Mouse (Mus musculus) lung, postnatal 14 days (tissue): Measurements from ENCODE around the gene Rasgrp4.
"Not testable (repeated sequence)": the region's sequence is repeated elsewhere in the genome, so short reads cannot be mapped to it uniquely, and the experiment has no call there.

Experiments
- DNase-seq: peaks from one replicate; pipeline ENCODE4 v3.0.0; 2021

Rasgrp4 gene

DNA sequence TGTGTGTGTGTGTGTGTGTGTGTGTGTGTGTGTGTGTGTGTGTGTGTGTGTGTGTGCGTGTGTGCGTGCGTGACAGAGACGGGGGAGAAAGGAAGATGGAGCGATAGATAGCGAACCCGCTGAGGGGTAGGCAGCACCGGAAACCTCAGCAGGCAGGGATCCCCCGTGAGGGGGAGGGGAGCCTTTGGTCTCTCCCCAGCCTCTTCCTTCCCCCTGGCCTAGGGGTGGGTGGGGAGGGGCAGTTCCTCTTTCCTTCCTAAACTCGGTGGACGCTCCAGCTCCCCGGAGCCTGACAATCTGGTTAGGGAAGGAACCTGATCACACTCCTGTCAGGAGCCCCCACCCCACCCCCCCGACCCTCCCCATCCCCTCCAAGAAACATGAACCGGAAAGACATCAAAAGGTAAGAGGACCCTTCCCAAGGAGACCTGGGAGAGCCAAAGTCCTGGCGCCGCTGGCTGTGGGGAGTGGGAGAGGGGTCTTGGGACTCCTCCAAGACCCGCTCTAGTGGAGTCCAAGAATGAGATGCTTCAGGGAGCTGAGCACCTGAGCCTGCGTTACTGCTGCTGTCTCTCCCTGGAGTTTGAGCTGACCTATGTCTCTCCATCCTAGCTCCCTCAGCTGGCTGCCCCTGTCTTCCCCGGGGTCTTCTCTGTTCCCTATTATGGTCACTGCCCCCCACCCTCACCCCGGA, at the start of gene Rasgrp4:
Gene Rasgrp4 (plus strand): TSS at position 159 of the 694 bp plus-strand sequence.
- peak; percentile 31 for DNase-seq

DNA sequence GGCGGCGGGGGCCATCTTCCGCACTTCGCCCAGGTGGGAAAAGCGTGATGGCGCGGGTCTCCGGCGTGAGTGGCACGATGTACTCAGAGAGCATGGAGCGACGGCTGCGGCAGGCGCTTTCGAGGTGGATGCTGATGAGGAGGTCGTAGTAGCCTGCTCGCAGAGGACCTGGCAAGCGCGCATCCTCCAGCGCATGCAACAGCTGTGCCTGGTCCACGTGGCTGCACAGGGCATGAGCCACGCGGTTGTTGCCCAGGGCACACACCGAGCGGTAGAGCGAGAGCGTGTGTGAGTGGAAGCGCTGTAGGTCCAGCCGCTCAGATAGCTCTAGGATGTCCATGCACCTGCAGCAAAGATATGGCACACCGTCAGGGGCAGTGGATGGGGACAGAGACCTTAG, 48.7 kb upstream of the Rasgrp4 start:
- no peak for DNase-seq

DNA sequence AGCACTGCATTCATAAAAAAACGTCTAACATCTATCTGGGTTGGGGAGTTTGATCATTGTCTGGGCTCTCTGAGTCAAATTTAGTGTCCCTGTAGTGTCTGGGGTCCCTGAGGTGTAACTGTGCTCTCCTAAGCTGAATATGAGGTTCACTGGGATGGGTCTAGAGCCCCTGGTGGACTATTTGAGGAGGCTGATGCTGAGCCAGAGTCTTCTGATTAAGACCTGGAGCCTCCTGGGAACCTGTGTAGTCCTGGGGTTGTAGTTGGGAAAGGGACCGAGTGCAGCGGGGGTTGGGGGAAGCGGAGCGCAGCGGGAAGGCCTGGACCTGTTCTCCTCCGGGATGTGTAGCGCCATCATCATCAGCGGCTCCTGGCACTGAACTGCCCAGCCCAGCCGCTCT, 47.7 kb upstream of the Rasgrp4 start:
- DNase-seq, result no peak

DNA sequence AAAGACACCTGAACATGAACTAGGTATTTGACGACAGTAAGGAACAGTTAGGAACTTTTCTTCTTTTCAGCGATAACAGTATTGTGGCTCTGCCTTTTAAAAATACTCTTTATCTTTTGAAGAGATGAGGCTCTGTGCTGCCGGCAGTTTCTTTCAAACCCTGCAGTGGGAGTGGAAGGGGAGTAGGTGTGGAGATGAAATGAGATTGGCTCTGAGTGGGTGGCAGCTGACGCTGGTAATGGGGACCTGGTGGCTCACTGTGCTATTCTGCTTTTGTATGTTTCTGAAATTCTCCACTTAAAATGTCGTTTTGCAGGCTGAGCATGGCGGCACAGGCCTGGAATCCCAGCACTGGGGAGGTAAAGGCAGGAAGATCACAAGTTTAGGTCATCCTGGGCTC, 45.8 kb upstream of the Rasgrp4 start:
- DNase-seq, result no peak

DNA sequence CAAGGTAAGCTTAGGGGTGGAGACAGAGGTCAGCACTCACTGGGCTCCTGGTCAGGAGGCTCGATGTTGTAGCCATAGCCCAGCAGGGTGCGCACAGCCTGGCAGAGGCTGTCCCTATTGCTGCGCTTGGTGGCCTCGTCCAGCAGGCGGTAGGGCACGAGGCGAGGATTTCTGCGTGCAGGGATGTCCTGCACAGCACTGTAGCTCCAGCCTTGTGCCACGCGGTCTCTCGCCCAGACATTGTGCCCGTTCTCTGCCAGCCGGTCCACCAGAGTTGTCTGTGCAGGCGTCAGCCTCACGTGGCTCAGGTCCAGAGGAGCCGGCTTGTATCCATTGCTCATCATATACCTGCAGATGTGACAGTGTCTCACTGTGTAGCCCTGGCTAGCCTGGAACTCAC, 37.5 kb upstream of the Rasgrp4 start:
- no peak for DNase-seq

DNA sequence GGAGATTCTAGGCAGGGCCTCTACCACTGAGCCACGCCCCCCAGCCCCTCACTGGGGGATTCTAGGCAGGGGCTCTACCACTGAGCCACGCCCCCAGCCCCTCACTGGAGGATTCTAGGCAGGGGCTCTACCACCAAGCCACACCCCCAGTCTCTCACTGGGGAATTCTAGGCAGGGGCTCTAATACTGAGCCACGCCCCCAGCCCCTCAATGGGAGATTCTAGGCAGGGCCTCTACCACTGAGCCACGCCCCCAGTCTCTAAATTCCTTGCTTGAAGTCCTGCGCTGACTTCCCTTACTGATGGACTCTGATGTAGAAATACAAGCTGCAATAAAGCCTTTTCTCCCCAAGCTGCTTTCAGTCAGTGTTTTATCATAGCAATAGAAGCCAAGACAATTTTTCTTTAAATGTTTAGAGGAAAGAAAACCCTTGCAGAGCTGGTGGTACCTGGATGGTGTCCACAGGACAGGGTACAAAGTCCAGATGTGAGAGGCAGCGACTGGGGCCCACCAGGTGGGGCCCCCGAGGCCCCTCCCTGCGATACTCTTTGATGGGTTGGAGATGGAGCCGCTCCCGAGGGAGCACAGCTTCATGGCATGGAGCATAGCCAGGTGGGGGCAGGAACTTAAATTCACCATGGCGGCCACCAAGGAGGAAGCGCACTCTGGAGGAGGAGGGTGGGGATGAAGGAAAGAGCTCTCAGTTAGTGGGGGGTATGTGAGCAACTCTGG, 33.2 kb upstream of the Rasgrp4 start:
- DNase-seq, result no peak

DNA sequence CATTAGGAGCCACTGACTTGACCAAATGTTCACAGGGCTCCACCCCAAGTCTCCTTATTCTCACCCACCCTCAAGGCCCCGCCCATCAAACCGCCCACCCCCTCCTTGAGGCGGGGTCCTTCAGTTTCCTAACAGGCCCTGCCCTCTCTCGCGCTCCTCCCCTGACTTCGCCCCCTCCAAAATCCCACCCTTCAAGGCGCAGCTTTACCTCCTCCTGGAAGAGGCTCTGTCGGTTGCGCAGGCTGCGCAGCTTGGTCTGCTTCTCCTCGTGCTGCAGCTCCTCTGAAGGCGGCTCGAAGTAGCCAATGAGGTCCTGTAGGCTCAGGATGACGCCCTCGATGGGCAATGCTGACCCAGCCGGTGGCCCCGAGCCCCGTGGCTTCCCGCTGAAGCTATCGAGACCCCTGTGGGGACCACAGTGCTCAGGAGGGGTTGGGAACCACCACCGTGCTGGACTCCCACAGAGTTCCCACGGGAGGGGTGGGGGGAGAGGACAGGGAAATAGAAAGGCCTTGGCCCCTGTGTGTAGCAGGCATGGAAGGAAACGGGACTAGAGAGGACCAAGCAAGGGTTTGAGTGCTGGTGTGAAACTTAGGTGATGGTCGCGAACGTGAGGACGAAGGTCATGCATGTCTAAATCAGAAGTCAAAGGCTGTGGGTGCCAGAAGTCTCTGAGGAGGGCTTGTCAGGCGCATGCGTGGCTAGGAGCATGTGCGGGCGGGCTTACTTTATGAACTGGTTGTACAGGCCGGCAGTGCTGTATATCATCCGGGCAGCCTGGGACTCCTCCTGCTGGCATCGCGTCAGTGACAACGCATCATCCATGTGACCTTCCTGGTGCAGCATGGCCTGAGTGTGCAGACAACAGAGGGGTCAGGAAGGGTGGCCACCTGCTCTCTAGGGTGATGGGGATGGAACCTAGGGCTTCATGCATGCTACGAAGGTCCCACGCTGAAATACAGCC, 25.4 kb upstream of the Rasgrp4 start:
- peak; percentile 65 for DNase-seq

DNA sequence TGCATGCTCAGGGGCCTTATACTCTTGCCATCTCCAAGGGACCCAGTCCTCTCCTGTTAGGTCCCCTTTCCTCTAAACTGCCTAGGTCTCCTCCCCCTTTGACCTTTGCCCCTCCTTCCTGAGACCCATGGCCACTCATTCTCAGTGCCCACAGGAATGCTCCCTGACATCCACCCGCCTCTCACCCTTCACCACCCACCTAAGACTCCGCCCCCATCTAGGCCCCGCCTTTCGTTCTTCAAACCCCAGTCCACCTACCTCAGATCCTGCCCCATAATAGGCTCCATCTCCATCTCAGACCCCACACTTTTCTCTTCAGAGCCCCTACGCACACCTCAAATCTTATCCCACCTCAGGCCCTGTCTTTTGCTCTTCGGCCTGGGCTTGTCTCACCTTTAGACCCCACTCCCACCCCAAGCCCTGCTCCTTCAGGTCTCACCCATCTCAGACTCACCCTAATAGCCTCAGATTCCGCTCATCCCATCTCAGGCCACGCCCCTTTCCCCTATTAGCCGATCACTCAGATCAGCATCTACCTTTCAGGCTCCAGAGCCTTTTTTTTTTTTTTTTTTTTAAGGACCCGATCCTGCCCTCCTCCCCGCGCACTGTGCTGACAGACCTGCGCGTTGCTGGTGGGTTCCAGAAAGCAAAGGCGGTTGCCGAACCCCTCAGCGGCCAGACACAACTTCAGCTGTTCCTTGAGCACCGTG, 16.4 kb upstream of the Rasgrp4 start:
- no peak for DNase-seq

DNA sequence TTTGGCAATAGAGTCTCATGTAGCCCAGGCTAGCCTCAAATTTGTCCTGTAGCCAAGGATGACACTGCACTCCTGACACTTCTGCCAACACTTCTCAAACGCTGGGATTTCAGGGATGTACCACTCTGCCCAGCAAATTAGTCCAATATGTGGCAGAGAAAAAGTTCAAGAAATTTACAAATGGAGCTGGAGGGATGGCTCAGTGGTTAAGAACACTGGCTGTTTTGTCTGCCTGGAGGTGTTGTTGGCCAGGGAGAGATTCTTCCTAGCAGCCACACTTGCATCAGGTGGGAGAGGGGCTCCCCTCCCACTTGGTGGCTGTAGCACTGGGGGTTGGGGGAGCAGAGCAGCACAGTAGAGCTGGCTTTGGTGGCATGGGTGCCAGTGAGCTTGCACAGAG, 15.1 kb upstream of the Rasgrp4 start:
- DNase-seq, result no peak

DNA sequence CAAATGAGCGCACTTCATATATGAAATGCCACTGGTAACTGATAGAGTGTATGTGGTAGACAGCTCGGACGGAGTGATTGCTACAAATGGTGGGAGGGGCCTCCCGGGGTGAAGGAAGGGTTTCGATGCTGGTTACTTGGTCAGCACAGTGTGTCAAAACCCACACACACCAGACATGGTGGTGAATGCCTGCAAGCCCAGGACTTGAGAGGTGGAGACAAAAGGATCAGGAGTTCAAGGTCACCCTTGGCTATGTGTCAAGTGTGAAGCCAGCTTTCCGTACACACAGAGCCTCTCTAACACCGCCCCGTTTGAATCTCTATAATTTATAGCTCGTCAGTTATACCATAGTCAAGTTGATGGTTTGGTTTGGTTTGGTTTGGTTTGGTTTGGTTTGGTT, 11.8 kb upstream of the Rasgrp4 start:
- DNase-seq, result no peak

DNA sequence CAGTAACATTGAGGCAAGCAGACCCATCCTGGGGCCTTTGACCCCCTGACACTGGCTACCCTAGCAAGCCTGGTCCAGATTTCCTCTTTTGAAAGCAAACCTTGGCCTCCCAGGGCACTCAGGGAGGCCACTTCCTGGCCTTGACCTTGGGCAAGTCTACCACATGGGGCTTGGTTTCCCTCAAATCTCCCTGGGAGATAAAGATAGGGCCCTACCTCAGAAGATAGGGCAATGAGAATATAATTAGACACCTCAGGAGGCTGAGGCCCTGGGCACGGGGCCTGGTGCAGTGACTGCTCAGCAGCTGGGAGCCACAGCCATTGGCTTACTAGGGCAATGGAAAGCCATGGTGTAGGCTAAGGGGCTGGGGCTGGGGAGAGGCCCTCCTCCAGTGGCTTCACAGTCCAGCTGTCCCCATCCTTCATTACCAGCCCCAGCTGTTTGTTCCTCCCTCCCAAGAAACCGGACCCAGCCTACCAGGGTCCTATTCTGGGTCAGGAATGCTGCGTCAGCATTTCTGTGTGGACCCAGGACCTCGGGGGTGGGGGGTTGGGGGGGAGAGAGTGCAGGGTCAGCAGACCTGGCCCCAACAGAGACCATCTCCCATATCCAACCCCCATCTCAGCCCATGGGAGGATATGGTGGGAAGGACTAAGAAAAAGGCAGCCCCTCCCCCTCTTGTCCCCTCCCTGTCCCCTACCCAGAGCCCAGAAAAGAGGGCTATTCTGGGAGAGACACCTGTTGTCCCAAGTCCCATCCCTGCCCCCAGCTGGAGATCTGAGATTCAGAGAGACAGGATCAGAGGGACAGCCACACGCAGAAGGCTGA, 10.9 kb upstream of the Rasgrp4 start:
- no peak for DNase-seq

DNA sequence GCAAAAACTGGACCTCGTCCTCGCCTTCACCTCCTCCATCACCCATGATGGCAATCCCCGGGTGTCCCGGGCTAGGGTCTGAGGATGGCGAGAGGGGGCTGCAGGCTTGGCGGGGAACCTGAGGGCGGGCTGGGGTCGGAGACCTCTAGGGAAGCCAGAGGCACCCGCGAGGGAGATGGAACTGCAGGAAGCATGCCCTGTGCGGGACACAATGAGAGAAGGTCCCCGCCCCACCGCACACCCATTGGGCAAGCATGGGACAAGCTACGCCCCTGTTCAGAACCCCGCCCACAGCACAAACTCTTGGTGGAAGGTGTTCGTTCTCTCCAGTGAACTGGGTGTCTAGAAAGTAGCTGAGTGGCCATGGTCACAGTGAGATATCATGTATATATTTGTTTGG, 9.7 kb upstream of the Rasgrp4 start, which contains the start of gene Ryr1:
Gene Ryr1 (minus strand): TSS at position 210 of the 400 bp plus-strand sequence.
- DNase-seq, result peak; percentile 57

DNA sequence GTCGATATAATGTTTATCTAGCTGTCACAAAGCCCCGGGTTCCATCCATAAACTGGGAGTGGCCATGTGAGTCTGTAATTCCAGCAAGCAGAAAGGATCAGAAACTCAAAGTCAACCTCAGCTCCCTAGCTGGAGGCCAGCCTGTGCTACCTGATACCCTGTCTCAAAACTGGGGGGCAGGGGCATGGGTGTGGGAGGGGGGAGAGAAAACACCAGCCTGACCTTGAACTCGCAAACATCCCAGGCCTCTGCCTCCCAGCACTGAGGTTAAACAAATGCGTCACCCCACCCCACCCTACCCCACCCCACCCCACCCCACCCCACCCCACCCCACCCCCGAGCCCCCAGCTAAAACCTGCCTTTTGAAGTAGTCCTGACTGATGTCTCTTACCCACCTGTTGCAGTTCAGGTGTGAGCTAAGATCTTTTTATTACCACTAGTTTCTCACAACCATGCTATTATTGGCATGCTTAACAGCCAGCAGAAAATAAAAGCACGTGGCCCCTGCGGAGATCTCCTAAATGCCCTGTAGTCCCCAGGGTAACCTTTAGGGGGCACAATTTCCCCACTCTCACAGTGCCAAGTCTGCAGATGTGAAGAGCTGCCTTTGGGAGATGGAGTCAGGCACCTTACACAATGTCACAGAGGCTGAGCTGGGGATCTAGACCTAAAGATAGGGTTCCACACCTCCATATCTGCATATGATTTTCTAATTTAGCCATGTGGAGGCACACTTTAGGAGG, 8.3 kb upstream of the Rasgrp4 start:
- DNase-seq, result peak; percentile 80

DNA sequence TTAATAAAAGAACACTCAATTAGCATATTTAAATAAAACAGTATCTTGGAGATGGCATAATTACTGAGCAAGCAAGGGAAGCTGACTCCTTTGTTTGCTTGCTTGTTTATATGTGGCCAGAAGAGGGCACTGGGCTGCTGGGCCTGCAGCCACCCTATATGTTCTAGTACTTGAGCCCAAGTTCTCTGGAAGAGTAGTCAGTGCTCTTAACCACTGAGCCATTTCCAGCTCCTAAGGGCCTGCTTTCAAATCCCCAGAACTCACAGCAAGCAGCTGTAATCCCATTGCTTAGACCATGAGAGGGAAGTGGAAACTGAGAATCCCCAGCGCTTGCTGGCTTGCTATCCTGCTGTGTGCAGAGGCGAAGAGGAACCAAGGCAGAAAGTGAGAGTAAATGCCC, 5.9 kb upstream of the Rasgrp4 start:
- no peak for DNase-seq

DNA sequence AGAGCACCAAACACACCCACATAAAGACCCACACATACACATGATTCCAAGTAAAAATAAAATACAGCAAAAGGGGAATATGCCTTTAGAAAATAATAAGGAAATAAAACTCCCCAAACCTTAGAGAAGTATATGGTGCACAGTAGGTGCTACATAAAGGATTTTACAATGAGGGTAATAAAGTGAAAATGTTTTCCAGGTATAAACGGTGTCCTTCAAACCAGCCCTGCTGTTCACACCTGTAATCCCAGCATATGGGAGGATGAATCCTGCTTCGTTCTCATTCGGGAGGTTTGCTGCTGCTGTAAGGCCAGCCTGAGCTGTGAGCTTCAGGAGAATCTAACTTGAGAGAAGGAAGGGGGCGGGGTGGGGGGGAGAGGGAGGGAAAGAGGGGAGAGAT, 421 bp upstream of the Rasgrp4 start:
- DNase-seq, result no peak

DNA sequence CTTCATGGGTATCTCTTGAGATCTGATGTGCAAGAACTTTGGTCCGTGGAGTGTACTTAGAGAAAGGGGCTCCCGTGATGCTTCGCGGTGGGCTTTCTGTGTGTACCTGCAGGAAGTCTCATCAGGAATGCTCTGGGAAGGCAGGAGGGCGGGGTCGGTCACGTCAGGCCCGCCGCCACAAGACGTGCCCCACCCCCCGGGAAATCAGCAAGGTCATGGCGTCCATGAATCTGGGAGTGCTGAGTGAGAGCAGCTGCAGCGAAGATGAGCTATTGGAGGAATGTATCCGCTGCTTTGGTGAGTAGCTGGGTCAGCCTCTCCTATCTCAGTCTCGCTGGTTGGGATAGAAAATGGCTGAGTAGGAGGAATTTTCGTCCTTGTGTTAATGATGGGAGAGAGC, 2.8 kb downstream of the Rasgrp4 start:
- DNase-seq, result no peak

DNA sequence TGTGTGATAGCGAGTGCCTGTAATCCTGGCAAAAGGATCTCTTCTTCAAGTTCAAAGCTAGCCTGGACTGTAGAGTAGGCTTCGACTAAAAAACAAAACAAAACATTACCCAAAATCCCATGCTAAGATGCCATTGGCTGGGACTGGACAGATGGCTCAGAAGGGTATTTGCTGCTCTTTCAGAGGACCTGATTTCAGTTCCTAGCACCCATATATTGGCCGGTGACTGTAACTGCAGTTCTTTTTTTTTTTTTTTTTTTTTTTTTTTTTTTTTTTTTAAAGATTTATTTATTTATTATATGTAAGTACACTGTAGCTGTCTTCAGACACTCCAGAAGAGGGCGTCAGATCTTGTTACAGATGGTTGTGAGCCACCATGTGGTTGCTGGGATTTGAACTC, 4.6 kb downstream of the Rasgrp4 start:
- DNase-seq, result not testable (repeated sequence)

DNA sequence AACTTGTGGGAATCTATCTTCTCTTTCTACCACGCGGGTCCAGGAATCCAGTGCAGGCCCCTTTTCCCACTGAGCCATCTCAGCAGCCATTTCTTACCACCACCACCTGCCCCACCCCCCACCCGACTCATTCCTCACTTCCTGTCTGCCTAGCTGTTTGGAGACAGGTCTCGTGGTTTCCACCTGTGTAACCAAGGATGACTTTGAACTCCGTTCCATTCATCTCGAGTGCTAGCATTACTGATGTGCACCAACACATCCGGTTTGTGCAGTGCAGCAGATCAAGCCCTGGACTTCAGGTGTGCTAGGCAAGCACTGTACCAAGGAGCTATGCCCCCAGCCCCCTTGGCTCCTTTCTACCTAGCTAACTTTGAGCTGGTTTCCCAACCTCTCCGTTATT, 6.8 kb downstream of the Rasgrp4 start:
- DNase-seq, result no peak

DNA sequence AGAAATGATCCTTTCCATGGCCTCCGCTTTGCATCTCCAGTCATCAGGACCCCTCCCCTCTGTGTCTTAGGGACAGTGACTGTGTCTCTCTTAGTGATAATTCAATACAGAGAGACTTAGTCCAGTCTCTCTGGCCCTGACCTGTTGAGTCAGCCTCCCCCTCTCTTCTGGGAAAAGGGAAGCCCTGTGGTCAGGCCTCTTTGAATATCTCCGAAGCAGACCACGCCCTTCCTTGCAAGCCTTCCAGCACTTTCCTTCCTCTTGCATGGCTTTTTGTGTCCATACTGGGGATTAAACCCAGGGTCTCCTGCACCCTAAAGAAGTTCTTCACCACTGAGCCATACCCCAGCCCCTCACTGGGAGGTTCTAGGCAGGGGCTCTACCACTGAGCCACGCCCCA, 9.4 kb downstream of the Rasgrp4 start:
- no peak for DNase-seq

DNA sequence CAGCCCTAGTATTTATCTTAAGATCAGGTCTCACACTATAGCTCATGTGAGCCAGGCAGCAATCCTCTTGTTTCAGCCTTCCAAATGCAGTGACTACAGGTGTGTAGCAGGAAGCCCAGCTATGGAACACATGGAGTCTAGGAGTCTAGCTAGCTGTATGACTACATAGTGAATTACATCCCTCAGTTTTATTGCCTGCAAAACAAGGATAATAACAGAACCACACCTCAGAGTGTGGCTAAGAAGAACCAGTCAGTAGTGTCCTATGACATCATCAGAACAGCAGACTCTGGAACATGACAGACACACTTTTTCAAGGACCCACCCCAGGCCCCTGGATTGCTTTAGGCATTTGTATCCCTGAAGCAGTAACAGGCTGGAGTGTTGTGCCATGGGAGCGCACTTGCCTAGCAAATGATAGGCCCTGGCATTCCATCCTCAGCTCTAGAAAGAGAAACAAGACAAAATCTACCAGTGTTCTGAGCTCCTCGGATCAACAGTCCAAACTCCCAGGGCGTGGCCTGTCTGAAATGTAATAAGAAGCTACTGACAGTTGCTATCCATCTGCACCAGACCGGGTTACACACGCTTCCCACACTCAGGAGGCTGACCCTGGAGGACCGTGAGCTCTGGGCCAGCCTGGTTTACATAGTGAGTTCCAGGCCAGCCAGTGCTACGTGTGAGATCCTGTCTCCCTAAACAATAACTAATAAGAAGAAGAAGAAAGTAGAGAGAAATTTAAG, 12.1 kb downstream of the Rasgrp4 start:
- no peak for DNase-seq
